Mouse (Mus musculus) erythroblast, embryonic 14.5 days (primary cell): ENCODE results near the gene Tnfrsf19. TPM values are rescaled to one million over a fixed set of nuclear protein-coding genes. Genes with fewer than 3 reads are reported as not detected.
A peak's percentile ranks its signal among the peaks of the same experiment; 100 is the strongest.

Source experiments
- H3K27me3 ChIP-seq: 2 replicates; pipeline ENCODE4 v1.6.1; 2012; ENCODE audit warnings: inconsistent platforms; ENCODE audit not compliant: control insufficient read depth
- H3K36me3 ChIP-seq: 2 replicates; pipeline ENCODE4 v1.6.1; 2012; ENCODE audit warnings: mild to moderate bottlenecking, inconsistent platforms; ENCODE audit not compliant: control insufficient read depth
- H3K4me1 ChIP-seq: 2 replicates; pipeline ENCODE4 v1.6.1; 2012; ENCODE audit warnings: inconsistent platforms; ENCODE audit not compliant: control insufficient read depth
- H3K4me3 ChIP-seq: replicated peaks from 2 replicates; pipeline ENCODE3; 2012; ENCODE audit warnings: moderate library complexity, mild to moderate bottlenecking, inconsistent platforms
- H3K9me3 ChIP-seq: 2 replicates; pipeline ENCODE4 v1.6.1; 2012; ENCODE audit warnings: low read length, inconsistent platforms, mixed read lengths; ENCODE audit not compliant: control insufficient read depth
- GATA1 ChIP-seq: IDR thresholded peaks from 2 replicates; pipeline ENCODE4 v1.6.1; 2012; ENCODE audit warnings: low read length, inconsistent platforms, mixed read lengths
- TAL1 ChIP-seq: IDR thresholded peaks from 3 replicates; pipeline ENCODE4 v1.6.1; 2012; ENCODE audit warnings: low read length, inconsistent platforms, mixed read lengths
- polyA plus RNA-seq: library from polyadenylated mRNA; stranded (reverse); fragments of >175 nt; gene quantifications from 2 replicates; pipeline ENCODE4 v1.2.3, GENCODE M21; 2012

Tnfrsf19 gene
- polyA plus RNA-seq, 1 experiment, result not detected

DNA sequence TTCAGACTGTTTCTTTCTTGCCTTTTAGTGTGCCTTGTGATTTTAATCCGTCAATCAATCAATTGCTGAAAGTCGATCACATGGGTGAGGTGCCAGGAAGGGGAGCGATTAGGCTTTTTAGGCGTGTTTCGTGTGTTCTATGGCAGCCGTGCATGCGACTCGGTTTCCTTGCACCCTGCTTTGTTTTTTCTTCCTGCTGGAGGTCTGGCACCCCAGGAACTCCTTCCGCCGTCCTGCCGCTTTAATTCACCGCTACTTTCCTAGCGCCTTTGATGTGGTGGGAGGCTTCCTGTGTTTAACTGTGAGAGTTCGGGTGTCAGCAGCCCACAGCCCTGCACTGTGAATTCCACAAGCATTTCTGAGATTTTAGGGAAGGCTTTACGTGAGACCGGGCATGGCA, 10.2 kb upstream of the Tnfrsf19 start:
- H3K36me3 ChIP-seq, result no peaks in the 10 kb centered on the region
- no peak overlapping the region for H3K4me3 ChIP-seq
- no peak for TF ChIP-seq GATA1
- TF ChIP-seq TAL1, result no peak
- H3K9me3 ChIP-seq, result no peaks in the 10 kb centered on the region
- no peaks in the 10 kb centered on the region for H3K4me1 ChIP-seq
- H3K27me3 ChIP-seq, result peaks cover 24% of the 10 kb centered on the region

- H3K27me3 ChIP-seq, result peaks cover 24% of the 10 kb centered on the region
- H3K4me3 ChIP-seq, result no peak overlapping the region
- no peaks in the 10 kb centered on the region for H3K36me3 ChIP-seq
- H3K4me1 ChIP-seq, result no peaks in the 10 kb centered on the region
- H3K9me3 ChIP-seq, result no peaks in the 10 kb centered on the region
- TF ChIP-seq GATA1 (no peak), TAL1 (no peak)
These were observed 9.6 kb upstream of the Tnfrsf19 start for GRCm38 (mm10) chr14:61055864-61056263.

DNA sequence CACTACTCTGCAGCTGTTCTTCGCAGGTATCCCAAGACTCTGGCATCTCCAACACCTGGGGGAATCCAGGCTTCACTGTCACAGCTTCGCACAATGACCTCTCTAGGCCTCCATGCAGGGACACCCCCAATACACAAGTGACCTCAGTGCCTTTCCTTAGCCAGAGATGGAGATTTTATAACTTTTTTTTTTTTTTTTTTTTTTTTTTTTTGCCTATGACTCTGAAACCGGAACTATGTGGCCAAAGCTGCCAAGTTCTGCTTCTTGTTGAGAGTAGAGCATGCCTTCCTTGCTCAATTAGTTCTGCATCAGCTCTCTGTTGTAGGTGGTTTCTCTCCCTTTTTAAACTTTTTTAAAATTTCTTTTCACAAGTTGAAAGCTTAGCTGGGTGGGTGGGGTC, 5.9 kb upstream of the Tnfrsf19 start:
- Histone ChIP-seq H3K36me3 (no peaks in the 10 kb centered on the region), H3K4me3 (no peak overlapping the region), H3K9me3 (no peaks in the 10 kb centered on the region), H3K27me3 (peaks cover 23% of the 10 kb centered on the region), H3K4me1 (no peaks in the 10 kb centered on the region)
- no peak for TF ChIP-seq GATA1
- no peak for TF ChIP-seq TAL1

GRCm38 (mm10) chr14:61045446-61046090, 722 bp downstream of the Tnfrsf19 start:
- no peak for TF ChIP-seq GATA1
- TF ChIP-seq TAL1, result no peak
- peaks cover 30% of the 10 kb centered on the region for H3K27me3 ChIP-seq
- H3K36me3 ChIP-seq, result no peaks in the 10 kb centered on the region
- H3K4me3 ChIP-seq, result peak overlapping the region; percentile 32
- no peaks in the 10 kb centered on the region for H3K4me1 ChIP-seq
- no peaks in the 10 kb centered on the region for H3K9me3 ChIP-seq

DNA sequence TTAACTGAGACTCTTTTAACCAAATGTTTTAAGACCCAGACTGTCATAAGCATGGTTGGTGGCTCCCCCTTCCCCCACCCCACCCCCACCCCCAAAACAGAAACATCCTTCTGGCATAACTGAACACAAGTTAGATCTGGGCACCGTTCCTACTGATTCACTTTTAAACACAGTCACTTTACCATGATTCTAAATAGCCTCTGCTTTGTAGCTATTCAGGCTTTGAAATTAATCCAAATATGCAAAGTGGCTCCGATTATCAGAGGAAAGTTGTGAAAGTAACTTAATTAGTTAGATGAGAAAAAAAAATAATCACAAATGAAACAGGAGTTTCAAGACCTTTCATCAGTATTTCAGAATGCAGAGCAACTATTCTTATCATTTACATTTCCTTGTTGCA, 2.0 kb downstream of the Tnfrsf19 start:
- H3K27me3 ChIP-seq, result peaks cover 30% of the 10 kb centered on the region
- H3K4me3 ChIP-seq, result no peak overlapping the region
- TF ChIP-seq TAL1 (no peak), GATA1 (no peak)
- H3K4me1 ChIP-seq, result no peaks in the 10 kb centered on the region
- H3K36me3 ChIP-seq, result no peaks in the 10 kb centered on the region
- no peaks in the 10 kb centered on the region for H3K9me3 ChIP-seq

DNA sequence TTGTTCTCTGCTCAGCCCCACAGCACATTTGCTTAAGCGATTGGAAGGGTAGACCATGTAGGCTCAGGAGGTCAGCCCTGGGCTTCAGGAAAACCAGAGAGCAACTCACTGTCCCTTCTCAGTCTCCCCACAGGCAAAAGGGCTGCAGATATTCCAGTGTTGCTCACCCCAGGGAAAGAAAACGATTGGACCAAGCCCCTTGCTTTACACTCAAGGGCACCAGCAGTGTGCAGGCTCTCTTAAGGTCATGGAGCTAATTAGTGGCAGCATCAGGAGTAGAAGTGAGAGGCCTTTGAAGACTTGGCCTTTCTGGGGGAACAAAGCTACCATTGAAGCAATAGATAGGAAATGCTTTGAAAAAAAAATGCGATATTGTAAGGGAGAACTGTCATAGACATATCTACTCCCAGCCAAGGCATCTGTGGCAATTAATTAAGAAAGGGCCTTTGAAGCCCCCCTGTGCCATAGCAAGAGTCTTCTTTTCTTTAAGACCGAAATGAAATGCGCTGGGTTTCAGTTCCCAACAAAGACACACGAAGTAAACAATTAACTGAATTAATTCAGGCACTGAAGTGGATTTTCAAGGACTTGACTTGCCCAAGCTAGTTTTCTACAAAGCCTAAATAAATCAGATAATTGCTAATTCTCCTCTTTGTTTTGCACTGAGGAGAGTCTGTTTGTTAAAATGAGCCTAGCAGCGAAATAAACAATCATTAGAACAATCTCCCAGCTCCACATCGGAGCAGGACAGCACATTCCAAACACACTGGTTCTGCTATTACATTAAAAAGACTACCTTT, 2.6 kb downstream of the Tnfrsf19 start:
- Histone ChIP-seq H3K36me3 (no peaks in the 10 kb centered on the region), H3K4me3 (no peak overlapping the region), H3K27me3 (peaks cover 30% of the 10 kb centered on the region), H3K4me1 (no peaks in the 10 kb centered on the region), H3K9me3 (no peaks in the 10 kb centered on the region)
- TF ChIP-seq TAL1 (no peak), GATA1 (no peak)

DNA sequence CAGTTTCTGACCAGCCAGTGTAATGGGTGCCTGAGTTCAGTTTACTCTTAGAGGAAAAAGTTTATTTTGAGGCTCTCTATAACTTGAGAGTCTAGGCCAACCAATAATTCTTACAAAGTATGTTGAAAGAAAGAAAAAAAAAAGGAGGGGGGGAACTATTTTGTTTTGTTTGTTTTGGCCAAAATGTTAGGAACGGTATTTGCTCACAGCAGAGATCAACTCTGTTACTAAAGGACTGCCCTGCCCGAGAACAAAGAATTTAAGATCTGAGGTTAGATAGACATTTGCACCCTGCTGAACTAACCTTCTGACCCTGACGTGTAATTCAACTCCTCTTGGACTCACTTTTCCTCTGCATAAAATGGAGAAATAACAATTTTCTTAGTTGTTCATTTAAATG, 4.0 kb downstream of the Tnfrsf19 start:
- Histone ChIP-seq H3K36me3 (no peaks in the 10 kb centered on the region), H3K9me3 (no peaks in the 10 kb centered on the region), H3K27me3 (peaks cover 27% of the 10 kb centered on the region), H3K4me3 (no peak overlapping the region), H3K4me1 (peaks cover 4% of the 10 kb centered on the region)
- TF ChIP-seq TAL1, result no peak
- no peak for TF ChIP-seq GATA1

DNA sequence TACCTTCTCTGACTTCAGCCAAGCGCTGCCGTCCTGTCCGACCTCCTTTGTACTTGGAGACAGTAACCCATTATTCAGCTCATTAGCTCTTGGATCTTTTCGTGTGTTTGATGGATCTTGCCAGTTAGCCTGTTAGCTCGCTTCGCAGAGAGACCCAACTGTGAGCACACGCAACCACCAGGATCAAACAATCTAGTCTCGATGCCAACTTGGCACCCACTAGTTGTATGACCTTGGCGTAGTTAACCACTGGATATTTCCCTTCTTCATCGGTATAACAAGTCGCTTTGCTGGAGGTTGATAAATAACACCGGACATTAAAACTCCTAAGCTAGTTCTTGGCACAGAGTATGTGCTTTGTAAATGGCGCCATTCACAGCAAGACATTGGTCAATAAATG, 6.1 kb downstream of the Tnfrsf19 start:
- Histone ChIP-seq H3K4me3 (no peak overlapping the region), H3K4me1 (peaks cover 4% of the 10 kb centered on the region), H3K9me3 (no peaks in the 10 kb centered on the region), H3K36me3 (no peaks in the 10 kb centered on the region), H3K27me3 (peaks cover 8% of the 10 kb centered on the region)
- TF ChIP-seq GATA1 (no peak), TAL1 (no peak)

DNA sequence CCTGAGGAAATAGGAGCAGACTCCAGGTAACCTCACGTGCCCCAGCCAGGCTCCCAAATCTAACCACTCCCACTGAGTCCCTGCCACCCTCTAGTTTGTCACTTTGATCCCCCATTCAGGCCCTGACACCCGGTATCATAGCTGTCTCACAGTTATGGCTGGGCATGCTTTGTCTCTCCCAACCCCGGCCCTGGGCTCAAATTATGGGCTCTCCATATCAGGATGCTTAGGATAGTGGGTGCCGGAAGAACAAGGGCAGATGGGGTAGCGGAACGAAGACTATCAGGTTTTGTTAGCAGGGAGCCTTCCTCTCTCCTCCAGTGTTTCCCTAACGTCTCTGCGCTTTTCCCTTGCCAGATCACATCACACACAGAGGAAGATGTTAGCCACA, 8.2 kb downstream of the Tnfrsf19 start:
- Histone ChIP-seq H3K4me1 (peaks cover 4% of the 10 kb centered on the region), H3K4me3 (no peak overlapping the region), H3K27me3 (peaks cover 6% of the 10 kb centered on the region), H3K9me3 (no peaks in the 10 kb centered on the region), H3K36me3 (no peaks in the 10 kb centered on the region)
- TF ChIP-seq TAL1 (no peak), GATA1 (no peak)
